Mouse (Mus musculus): ENCODE data around the gene Cdc20b.

DNA sequence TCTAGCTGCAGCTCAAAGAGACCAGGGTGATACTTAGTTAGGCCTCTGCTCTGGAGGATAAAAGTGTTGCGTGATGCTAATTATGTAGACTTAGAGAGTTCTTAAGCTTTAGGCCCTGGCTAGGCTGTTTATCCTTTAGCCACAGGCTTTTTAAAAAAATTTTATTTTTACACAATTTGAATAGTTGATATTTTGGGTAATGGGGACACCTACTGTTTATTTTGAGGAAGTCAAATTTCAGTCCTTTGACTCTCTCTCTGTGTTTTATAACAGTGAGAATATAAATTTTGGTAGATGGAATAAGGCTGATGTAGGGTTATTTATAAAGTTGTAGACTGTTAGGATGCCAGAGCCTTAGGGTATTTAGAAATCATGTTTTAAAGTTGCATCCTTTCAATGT lies 104.7 kb downstream of the Cdc20b start:
- no peak for TF ChIP-seq POLR2A (IDR thresholded peaks at IDR 0.05; ENCODE audit: control insufficient read depth, extremely low read depth, insufficient read depth, low read length, poor library complexity)
- TF ChIP-seq CTCF (IDR thresholded peaks at IDR 0.05; ENCODE audit: borderline replicate concordance, control insufficient read depth, extremely low read depth, insufficient read depth, low read length, poor library complexity): no peak

All from thymus, adult 2 months (tissue).